Mouse (Mus musculus) heart, embryonic 16.5 days (tissue): Measurements from ENCODE around the gene Fubp1. TPM values are rescaled to one million over a fixed set of nuclear protein-coding genes. Genes with fewer than 3 reads are reported as not detected.
A peak's percentile ranks its signal among the peaks of the same experiment; 100 is the strongest.

Experiments used
- ATAC-seq: fragments of 200-750 bp; cut with Nextera tagmentation; replicated peaks from 2 replicates; pipeline ENCODE4 v1.8.0; 2017; ENCODE audit warnings: moderate number of reproducible peaks; ENCODE audit not compliant: insufficient read depth, low FRiP score; ENCODE audit errors: extremely low read depth
- H3K27ac ChIP-seq: fragments of 300-500 bp; sonication (generic); 2 replicates; pipeline ENCODE4 v1.5.1; 2014; ENCODE audit warnings: mild to moderate bottlenecking, low read length, control low read depth, moderate library complexity
- H3K27me3 ChIP-seq: fragments of 300-500 bp; sonication (generic); 2 replicates; pipeline ENCODE4 v1.6.1; 2014; ENCODE audit warnings: low read length, mixed read lengths; ENCODE audit not compliant: control insufficient read depth, insufficient read depth
- H3K36me3 ChIP-seq: fragments of 300-500 bp; sonication (generic); 2 replicates; pipeline ENCODE4 v1.6.1; 2014; ENCODE audit not compliant: control insufficient read depth, insufficient read depth
- H3K4me1 ChIP-seq: fragments of 300-500 bp; sonication (generic); 2 replicates; pipeline ENCODE4 v1.6.1; 2014; ENCODE audit warnings: low read length, mixed read lengths; ENCODE audit not compliant: control insufficient read depth, insufficient read depth
- H3K4me2 ChIP-seq: fragments of 300-500 bp; sonication (generic); 2 replicates; pipeline ENCODE4 v1.6.1; 2014; ENCODE audit warnings: low read depth, mild to moderate bottlenecking, control low read depth, low read length
- H3K4me3 ChIP-seq: fragments of 300-500 bp; sonication (generic); 2 replicates; pipeline ENCODE4 v1.5.1; 2014; ENCODE audit warnings: mild to moderate bottlenecking, control low read depth, low read length
- H3K9ac ChIP-seq: fragments of 300-500 bp; sonication (generic); 2 replicates; pipeline ENCODE4 v1.6.1; 2014; ENCODE audit warnings: low read length, control low read depth
- H3K9me3 ChIP-seq: fragments of 300-500 bp; sonication (generic); replicated peaks from 2 replicates; pipeline ENCODE4 v1.6.1; 2016; ENCODE audit warnings: low read length; ENCODE audit not compliant: control insufficient read depth
- WGBS: fragments of 180-500 bp; shearing (Covaris S2); extraction: QIAGEN DNeasy Blood & Tissue Kit; methylation state at CpG from one replicate; pipeline ENCODE4 v1.1.7; 2014; 5-methylcytosine and 5-hydroxymethylcytosine counted together
- polyA plus RNA-seq: library from polyadenylated mRNA; unstranded; fragments of >200 nt; fragmentation: Nextera tagmentation; extraction: Ambion mirVana; gene quantifications from 2 replicates; pipeline ENCODE4 v1.2.1, GENCODE M21; 2015

The Fubp1 gene
- polyA plus RNA-seq, 1 experiment from 2014 or later, result 124 TPM

DNA sequence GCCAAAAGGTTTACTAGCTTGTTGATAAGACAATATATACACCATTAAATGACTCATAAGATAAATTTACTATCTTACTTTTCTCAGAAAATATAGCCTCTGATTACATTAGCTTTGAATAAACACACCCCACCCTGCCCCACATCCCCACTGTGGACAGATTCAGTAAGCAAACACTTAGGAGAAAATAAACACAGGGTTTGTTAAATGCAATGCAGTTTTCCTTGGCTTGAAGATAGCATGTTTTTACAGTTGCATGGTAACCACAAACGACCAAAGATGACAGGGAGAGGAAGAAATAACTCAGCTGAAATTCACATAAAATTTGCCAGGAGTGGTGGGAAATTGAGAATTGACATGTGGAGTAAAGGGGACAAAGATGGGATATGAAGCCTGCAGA lies 39.8 kb upstream of the Fubp1 start:
- no peak overlapping the region for H3K9ac ChIP-seq
- no peak overlapping the region for H3K27ac ChIP-seq
- no peaks in the 10 kb centered on the region for H3K27me3 ChIP-seq
- 33% methylated on average over 1 of the region's 1 CpGs for WGBS
- no peak for ATAC-seq
- H3K4me2 ChIP-seq, result no peak overlapping the region
- peaks cover 15% of the 10 kb centered on the region for H3K4me1 ChIP-seq
- H3K4me3 ChIP-seq, result no peak overlapping the region
- H3K36me3 ChIP-seq, result no peaks in the 10 kb centered on the region
- no peaks in the 10 kb centered on the region; the same call in 1 of the 2 replicates for H3K9me3 ChIP-seq

DNA sequence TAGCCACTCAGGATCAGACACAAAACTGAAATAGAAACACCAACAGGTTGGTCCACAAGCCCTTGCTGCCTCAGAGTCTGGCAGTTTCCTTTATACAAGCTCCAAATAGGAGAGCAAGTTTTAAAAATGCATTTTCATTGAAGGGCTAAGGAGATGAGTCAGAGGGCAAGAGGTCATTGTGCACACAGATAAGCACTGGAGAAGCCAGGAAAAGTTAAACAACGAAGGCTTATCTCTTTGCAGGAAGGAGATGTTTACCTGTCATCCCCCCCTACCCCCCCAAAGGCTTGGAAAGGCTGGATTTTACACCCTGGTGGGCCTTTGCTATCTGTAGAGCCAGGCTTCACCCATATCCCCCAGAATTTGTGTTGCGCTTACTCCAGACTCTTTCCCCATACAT lies 39.0 kb upstream of the Fubp1 start:
- Histone ChIP-seq H3K36me3 (no peaks in the 10 kb centered on the region), H3K4me2 (no peak overlapping the region), H3K4me1 (peaks cover 11% of the 10 kb centered on the region), H3K9ac (no peak overlapping the region), H3K9me3 (no peaks in the 10 kb centered on the region; the same call in 1 of the 2 replicates), H3K4me3 (no peak overlapping the region), H3K27me3 (no peaks in the 10 kb centered on the region), H3K27ac (no peak overlapping the region)
- ATAC-seq, result no peak
- WGBS, result 38% methylated on average over 2 of the region's 2 CpGs

DNA sequence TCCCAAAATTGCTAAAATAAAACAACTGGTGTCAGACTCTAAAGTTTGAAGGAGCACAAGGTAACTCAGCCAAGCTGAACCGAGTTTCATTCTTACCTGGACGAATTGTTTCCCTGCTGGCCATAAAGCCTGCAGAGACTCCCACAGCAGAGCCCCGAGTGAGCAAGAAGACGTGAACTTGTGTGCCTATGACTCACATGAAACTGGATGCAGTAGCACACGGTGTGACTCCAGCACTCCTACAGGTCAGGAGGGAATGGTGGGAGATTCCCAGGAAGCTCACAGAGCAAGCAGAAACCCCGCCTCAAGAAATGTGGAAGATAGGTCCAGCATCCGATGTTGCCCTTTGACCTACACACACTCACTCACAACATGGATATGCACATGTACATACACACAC lies 38.4 kb upstream of the Fubp1 start:
- H3K4me3 ChIP-seq, result no peak overlapping the region
- no peaks in the 10 kb centered on the region; the same call in 1 of the 2 replicates for H3K9me3 ChIP-seq
- H3K9ac ChIP-seq, result no peak overlapping the region
- no peak overlapping the region for H3K27ac ChIP-seq
- H3K36me3 ChIP-seq, result no peaks in the 10 kb centered on the region
- peaks cover 8% of the 10 kb centered on the region for H3K4me1 ChIP-seq
- no peaks in the 10 kb centered on the region for H3K27me3 ChIP-seq
- no peak for ATAC-seq
- 52% methylated on average over 7 of the region's 7 CpGs for WGBS
- H3K4me2 ChIP-seq, result no peak overlapping the region

DNA sequence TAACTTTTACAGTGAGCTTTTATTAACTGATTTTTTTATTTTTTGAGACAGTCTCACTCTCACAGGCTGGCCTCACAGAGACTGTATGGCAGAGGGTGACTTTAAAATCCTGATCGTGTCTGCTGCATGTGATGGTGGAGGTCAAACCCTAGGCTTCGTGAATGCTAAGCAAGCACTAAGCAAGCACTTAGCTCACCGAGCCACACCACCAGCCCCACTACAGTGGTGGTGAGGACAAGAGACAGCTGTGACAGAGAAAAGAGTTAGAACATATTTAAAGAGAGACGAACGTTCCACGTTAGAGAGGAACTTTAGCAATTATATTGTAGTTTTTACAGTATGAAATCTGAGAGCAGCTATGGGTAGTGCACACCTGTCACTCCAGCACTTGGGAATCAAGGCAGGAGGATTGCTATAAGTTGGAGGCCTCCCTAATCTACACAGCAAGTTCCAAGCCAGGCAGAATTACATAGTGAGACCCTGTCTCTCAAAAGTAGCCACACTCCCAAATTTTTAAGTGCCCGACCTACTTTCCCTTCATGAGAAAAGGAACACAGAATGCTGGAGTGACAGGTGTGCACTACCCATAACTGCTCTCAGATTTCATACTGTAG lies 37.8 kb upstream of the Fubp1 start:
- H3K9me3 ChIP-seq, result no peaks in the 10 kb centered on the region; the same call in 1 of the 2 replicates
- no peak for ATAC-seq
- H3K36me3 ChIP-seq, result no peaks in the 10 kb centered on the region
- H3K4me3 ChIP-seq, result no peak overlapping the region
- H3K27ac ChIP-seq, result no peak overlapping the region
- H3K27me3 ChIP-seq, result no peaks in the 10 kb centered on the region
- WGBS, result 57% methylated on average over 7 of the region's 7 CpGs
- H3K4me2 ChIP-seq, result no peak overlapping the region
- no peak overlapping the region for H3K9ac ChIP-seq
- peaks cover 2% of the 10 kb centered on the region; the same call in 1 of the 2 replicates for H3K4me1 ChIP-seq

DNA sequence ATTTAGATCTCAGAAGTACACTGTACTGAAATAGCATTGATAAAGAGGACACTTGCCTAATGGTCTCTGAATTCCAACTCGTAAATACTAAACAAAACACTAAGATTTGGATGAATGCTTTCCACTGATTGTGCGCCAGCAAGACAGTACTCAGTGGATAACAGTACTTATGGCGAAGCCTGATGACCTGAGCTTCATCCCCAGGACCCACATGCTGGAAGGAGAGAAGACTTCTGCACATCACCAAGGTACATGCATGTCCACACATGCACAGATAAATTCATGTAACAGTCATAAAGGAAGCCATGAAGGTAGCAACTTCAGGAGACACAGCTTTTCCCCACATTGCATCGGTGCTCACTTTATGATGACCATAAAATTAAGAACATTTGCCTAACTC lies 31.4 kb upstream of the Fubp1 start:
- Histone ChIP-seq H3K9me3 (no peaks in the 10 kb centered on the region), H3K4me3 (no peak overlapping the region), H3K27me3 (no peaks in the 10 kb centered on the region), H3K27ac (no peak overlapping the region), H3K36me3 (peaks cover 3% of the 10 kb centered on the region; the same call in 1 of the 2 replicates), H3K4me1 (no peaks in the 10 kb centered on the region), H3K4me2 (no peak overlapping the region), H3K9ac (no peak overlapping the region)
- whole genome bisulfite sequencing, result 81% methylated on average over 4 of the region's 4 CpGs
- no peak for ATAC-seq

DNA sequence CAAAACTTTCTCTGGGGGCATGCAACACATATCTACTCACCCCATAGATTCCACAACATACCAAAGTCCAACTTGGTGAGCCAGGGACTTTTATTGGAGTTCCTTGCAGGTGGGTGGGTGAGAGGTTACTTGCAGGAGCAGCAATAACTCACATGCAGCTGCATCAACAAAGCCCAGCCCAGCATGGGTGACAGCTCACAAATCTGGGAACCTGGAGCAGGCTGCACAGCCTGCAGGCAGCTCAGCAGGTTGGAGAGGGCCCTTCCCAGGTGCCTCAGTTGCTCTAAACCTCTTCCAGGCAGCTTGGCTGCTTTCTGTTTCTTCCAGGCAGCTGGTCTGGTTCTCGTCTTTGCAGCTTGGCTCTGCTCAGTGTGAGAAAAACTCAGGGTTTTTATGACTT lies 30.9 kb upstream of the Fubp1 start:
- Histone ChIP-seq H3K4me3 (no peak overlapping the region), H3K27me3 (no peaks in the 10 kb centered on the region), H3K4me2 (no peak overlapping the region), H3K27ac (no peak overlapping the region), H3K36me3 (peaks cover 3% of the 10 kb centered on the region), H3K9me3 (no peaks in the 10 kb centered on the region), H3K9ac (no peak overlapping the region), H3K4me1 (no peaks in the 10 kb centered on the region)
- 72% methylated on average over 1 of the region's 1 CpGs for WGBS
- no peak for ATAC-seq

DNA sequence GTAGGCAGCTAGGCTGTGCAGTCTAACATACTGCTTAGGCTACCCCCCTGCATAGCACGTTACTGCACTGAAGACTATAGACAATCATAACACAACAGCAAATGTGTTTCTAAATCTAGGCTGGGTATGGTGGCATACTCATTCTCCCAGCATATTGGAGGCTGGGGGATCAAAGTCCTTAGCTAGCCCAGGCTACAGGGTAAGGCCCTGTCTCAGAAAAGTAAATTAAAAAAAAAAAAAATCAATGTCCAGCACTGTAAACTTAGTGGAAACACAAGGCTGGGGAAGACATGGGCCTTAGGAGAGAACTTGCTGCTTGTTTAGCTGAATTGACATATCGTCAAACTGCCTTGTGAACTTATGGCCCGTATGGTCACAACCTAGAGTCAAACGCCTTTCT lies 29.6 kb upstream of the Fubp1 start:
- Histone ChIP-seq H3K36me3 (peaks cover 13% of the 10 kb centered on the region), H3K27ac (no peak overlapping the region), H3K9me3 (no peaks in the 10 kb centered on the region), H3K4me1 (peaks cover 3% of the 10 kb centered on the region), H3K9ac (no peak overlapping the region), H3K4me3 (no peak overlapping the region), H3K27me3 (no peaks in the 10 kb centered on the region), H3K4me2 (no peak overlapping the region)
- 93% methylated on average over 4 of the region's 4 CpGs for WGBS
- no peak for ATAC-seq

DNA sequence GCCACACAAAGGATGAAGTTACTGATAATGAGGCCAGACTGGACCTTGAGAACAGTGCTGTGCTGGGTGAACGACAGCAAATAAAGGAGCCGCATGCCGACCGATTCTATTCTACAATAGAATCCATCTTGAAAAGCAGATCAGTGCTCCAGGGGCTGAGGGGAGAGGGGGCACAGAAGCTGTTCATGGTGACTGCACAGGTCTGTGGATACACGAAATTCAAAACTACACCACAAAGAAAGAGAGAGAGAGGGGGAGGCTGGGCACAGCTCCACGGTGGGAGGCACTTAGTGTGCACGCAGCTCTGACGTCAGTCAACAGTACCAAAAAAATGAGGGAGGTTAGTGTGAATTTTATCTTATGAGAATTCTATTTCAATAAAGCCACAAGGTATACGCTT lies 26.7 kb upstream of the Fubp1 start:
- Histone ChIP-seq H3K27me3 (no peaks in the 10 kb centered on the region), H3K27ac (no peak overlapping the region), H3K4me1 (peaks cover 20% of the 10 kb centered on the region), H3K9me3 (no peaks in the 10 kb centered on the region), H3K4me2 (no peak overlapping the region), H3K9ac (no peak overlapping the region), H3K4me3 (no peak overlapping the region), H3K36me3 (peaks cover 13% of the 10 kb centered on the region)
- no peak for ATAC-seq
- 84% methylated on average over 9 of the region's 9 CpGs for WGBS

DNA sequence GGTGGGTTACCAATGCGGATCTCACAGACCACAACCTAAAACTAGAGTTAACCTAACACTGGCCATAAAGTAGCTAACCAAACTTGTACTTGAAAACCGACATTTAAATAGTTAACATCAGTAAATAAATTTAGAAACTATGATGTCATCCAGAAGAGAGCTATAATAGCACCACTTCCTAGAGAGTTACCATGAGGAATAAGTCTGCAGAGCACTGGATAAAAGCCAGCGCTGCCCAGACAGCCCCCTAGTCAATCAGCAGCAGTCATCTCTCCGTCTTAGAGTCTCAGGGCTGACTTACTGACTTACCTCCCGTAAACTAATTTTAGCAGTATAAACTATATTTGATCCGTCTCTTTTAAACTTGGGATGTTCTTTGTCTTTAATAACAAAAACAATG lies 24.1 kb upstream of the Fubp1 start:
- peaks cover 40% of the 10 kb centered on the region for H3K4me1 ChIP-seq
- H3K4me2 ChIP-seq, result peak overlapping the region; percentile 46
- peaks cover 13% of the 10 kb centered on the region for H3K36me3 ChIP-seq
- peak overlapping the region; percentile 55 for H3K9ac ChIP-seq
- H3K27me3 ChIP-seq, result no peaks in the 10 kb centered on the region
- ATAC-seq, result peak; percentile 66; the same call in 1 of the 2 replicates
- WGBS, result 34% methylated on average over 6 of the region's 6 CpGs
- H3K4me3 ChIP-seq, result peak overlapping the region; percentile 22
- H3K27ac ChIP-seq, result peak overlapping the region; percentile 53
- no peaks in the 10 kb centered on the region for H3K9me3 ChIP-seq
